Mouse (Mus musculus) monocyte, adult 5-6 weeks (primary cell): Measurements from ENCODE around the gene Utp4. TPM values are rescaled to one million over a fixed set of nuclear protein-coding genes. Genes with fewer than 3 reads are reported as not detected.
A peak's percentile ranks its signal among the peaks of the same experiment; 100 is the strongest.
"Not testable (repeated sequence)": the region's sequence is repeated elsewhere in the genome, so short reads cannot be mapped to it uniquely, and the experiment has no call there.

ENCODE experiments used
- ATAC-seq: fragments of 153-309, 156-312 bp; replicated peaks from 2 replicates; pipeline ENCODE4 v1.8.0; 2017; ENCODE audit warnings: mild to moderate bottlenecking; ENCODE audit not compliant: low TSS enrichment, insufficient number of reproducible peaks, severe bottlenecking, poor library complexity, low FRiP score
- total RNA-seq: library from RNA; stranded (forward); fragments of 200-1000, 200-491, 200-594 nt; gene quantifications from 3 replicates; pipeline ENCODE4 v1.2.3, GENCODE M21; 2017

The Utp4 gene
- 11.8 to 14.7 TPM (median 13.0 TPM) in 3 replicates for total RNA-seq

GRCm38 (mm10) chr8:106893481-106894156, at the start of gene Utp4:
TSS of gene Utp4 (plus strand) at chr8:106893636.
- ATAC-seq = peak; percentile 69

- ATAC-seq = no peak
Measured at GRCm38 (mm10) chr8:106850034-106850433, 43.4 kb upstream of the Utp4 start.

GRCm38 (mm10) chr8:106854534-106855241, 38.7 kb upstream of the Utp4 start:
- no peak for ATAC-seq

- ATAC-seq = no peak
Measured at GRCm38 (mm10) chr8:106855242-106855562, 38.2 kb upstream of the Utp4 start.

- ATAC-seq = no peak
Measured at GRCm38 (mm10) chr8:106862845-106863244, 30.6 kb upstream of the Utp4 start.

GRCm38 (mm10) chr8:106865354-106865753, 28.1 kb upstream of the Utp4 start:
- no peak for ATAC-seq

GRCm38 (mm10) chr8:106870051-106870450, 23.4 kb upstream of the Utp4 start, which contains the start of gene Has3:
TSS of gene Has3 (plus strand) at chr8:106870242.
- ATAC-seq = no peak

- no peak for ATAC-seq
Measured at GRCm38 (mm10) chr8:106870537-106871327, 22.7 kb upstream of the Utp4 start.

GRCm38 (mm10) chr8:106871328-106871926, 22.0 kb upstream of the Utp4 start:
- ATAC-seq = no peak

- ATAC-seq = no peak
Measured at GRCm38 (mm10) chr8:106871931-106872371, 21.5 kb upstream of the Utp4 start.

GRCm38 (mm10) chr8:106872454-106873034, 20.9 kb upstream of the Utp4 start:
- ATAC-seq = no peak

GRCm38 (mm10) chr8:106880121-106880707, 13.2 kb upstream of the Utp4 start:
- ATAC-seq = no peak

GRCm38 (mm10) chr8:106884094-106884493, 9.3 kb upstream of the Utp4 start:
- not testable (repeated sequence) for ATAC-seq

GRCm38 (mm10) chr8:106884826-106885400, 8.5 kb upstream of the Utp4 start:
- ATAC-seq = not testable (repeated sequence)

- peak; percentile 70 for ATAC-seq
Measured at GRCm38 (mm10) chr8:106887336-106888189, 5.9 kb upstream of the Utp4 start.

- no peak for ATAC-seq
Measured at GRCm38 (mm10) chr8:106888803-106889202, 4.6 kb upstream of the Utp4 start.

GRCm38 (mm10) chr8:106892210-106892805, 1.1 kb upstream of the Utp4 start:
- ATAC-seq = no peak
